Mouse (Mus musculus) layer of hippocampus, adult 2 months (tissue): ENCODE data around the gene 4933409G03Rik. TPM values are rescaled to one million over a fixed set of nuclear protein-coding genes. Genes with fewer than 3 reads are reported as not detected.
"Not testable (repeated sequence)": the region's sequence is repeated elsewhere in the genome, so short reads cannot be mapped to it uniquely, and the experiment has no call there.

ENCODE experiments used
- DNase-seq, 2 experiments: peaks; one replicate each; pipeline ENCODE4 v3.0.0; 2022; ENCODE audit warnings: low spot score in 2 of 2
- H3K27ac ChIP-seq: fragments of 200-600 bp; 2 replicates; pipeline ENCODE4 v1.8.1; 2022
- H3K4me3 ChIP-seq: fragments of 200-600 bp; 2 replicates; pipeline ENCODE4 v1.8.1; 2022; ENCODE audit warnings: mild to moderate bottlenecking
- CTCF ChIP-seq: fragments of 200-600 bp; conservative IDR thresholded peaks from 2 replicates; pipeline ENCODE4 v1.8.1; 2022; ENCODE audit warnings: antibody characterized with exemption, mild to moderate bottlenecking, moderate library complexity
- long read RNA-seq, 2 experiments: library from polyadenylated mRNA; stranded (forward); transcript quantifications; one replicate each; pipeline ENCODE4 v2.0.0; 2021; ENCODE audit warnings: borderline mapping rate in 2 of 2
- total RNA-seq, 2 experiments: library from RNA; stranded (reverse); gene quantifications; 2 replicates each; pipeline ENCODE4 v1.2.3; 2021

Gene 4933409G03Rik
- total RNA-seq = not detected
- long read RNA-seq, experiment 1 = 0 reads
- long read RNA-seq, experiment 2 = 0 reads

- TF ChIP-seq CTCF = no peak
- no peak within 1 kb of the TSS for H3K27ac ChIP-seq
- no peak for DNase-seq
- no peak within 1 kb of the TSS for H3K4me3 ChIP-seq
These were observed at the start of gene 4933409G03Rik for GRCm38 (mm10) chr2:68582113-68582512. 4933409G03Rik (plus strand) TSS chr2:68582413.

DNA sequence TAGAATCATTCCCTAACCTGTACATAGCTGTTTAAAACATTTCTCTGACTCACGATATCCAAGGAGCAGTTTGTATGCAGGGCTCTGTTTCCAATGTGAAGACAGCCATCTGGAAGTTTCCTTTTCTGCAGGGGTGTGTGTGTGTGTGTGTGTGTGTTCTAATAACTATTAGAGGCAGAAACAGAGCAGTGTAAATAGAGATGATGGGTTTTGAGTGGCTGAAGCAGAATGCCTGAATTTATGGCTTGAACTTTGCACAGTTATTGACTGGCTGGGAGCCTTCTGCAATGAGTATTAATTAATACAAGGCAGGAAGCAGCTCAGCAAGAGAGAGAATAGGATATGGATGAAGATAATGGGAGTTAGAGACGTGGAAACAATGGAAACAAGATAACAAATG, 38.0 kb upstream of the 4933409G03Rik start:
- TF ChIP-seq CTCF = no peak
- Histone ChIP-seq H3K4me3 (no peak overlapping the region), H3K27ac (no peak overlapping the region)
- DNase-seq = no peak

DNA sequence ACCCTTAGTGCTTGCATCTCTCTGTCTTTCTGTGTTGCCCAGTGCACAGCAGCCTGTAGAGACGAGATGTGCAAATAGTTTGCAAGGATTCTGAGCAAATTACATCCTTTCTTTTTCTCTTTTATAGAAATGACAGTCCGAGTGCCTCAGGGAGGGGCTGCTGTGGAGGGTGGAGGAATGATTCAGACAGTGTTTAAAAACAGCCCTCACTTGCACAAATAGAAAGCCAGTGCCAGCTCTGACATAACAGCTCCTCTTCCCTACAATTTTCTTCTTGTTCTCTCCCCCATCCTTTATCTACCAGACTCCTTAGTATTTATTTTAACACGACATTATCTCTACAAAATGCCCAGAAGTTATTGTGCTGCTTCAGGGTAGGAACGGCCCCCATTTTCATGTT, 21.4 kb upstream of the 4933409G03Rik start:
- DNase-seq = peak in 1 of 2 experiments; percentile 26

GRCm38 (mm10) chr2:68563331-68563730, 18.9 kb upstream of the 4933409G03Rik start:
- peak; percentile 85 for TF ChIP-seq CTCF
- H3K27ac ChIP-seq = no peak overlapping the region

More for the DNA sequence above, 21.4 kb upstream of the 4933409G03Rik start:
- no peak overlapping the region for H3K4me3 ChIP-seq
- TF ChIP-seq CTCF = no peak
- H3K27ac ChIP-seq = no peak overlapping the region

DNA sequence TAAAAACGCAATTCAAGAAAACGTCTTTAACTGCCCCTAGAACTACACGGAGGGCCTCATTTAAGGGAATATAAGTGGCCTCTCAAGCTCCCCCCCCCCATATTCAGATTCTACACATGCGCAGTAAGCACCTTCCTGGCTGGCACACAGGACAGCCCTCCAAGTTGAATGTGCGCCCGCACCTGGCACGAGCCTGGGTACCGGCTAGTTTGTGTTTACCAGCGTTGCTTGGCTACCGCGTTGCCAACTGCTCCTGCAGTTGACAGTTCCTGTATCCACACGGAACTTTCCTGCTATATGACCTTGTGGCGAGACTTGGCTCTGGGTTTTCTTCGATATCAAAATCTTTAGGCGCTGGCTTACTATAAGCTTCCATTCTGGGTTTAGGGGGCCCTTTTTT, 13.9 kb upstream of the 4933409G03Rik start:
- Histone ChIP-seq H3K4me3 (peak overlapping the region; percentile 34), H3K27ac (no peak overlapping the region)
- peak; percentile 38 to 51 for DNase-seq
- no peak for TF ChIP-seq CTCF

More at GRCm38 (mm10) chr2:68563331-68563730, 18.9 kb upstream of the 4933409G03Rik start:
- DNase-seq = peak; percentile 34 to 56
- H3K4me3 ChIP-seq = no peak overlapping the region

DNA sequence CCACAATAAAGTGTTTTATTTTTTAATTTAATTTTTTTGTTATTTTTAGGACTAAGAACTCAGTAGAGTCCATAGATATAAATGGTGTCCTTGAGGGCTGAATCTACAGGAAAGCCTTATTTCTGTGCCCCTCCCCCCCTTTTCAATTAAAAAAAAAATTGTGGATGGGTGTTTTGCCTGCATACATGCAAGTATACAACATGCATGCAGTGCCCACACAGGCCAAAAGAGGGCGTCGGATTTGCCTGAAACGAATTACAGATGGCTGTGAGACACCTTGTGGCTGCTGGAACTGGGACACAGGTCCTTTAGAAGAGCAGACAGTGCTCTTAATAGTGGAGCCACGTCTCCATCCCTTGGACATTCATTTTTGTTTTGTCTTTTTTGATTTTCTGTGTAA, 9.9 kb upstream of the 4933409G03Rik start:
- no peak for DNase-seq
- TF ChIP-seq CTCF = peak; percentile 61

DNA sequence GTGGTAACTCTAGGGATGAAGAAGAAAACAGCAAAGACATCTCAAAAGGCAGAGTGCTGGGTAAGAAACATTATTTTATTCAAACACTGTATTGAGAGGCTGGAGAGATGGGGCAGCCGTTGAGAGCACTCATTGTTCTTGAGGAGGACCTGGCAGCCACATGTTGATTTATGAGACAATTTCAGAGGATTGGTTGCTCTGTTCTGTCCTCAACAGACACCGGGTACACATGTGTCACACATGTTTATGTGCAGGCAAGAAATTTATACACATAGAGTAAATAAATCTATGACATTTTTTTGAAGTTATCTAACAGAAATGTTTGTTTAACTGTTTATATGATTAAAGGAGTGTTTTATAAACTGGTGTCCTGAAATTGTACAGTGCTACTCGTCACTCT, 10.6 kb downstream of the 4933409G03Rik start:
- no peak for DNase-seq
- Histone ChIP-seq H3K27ac (no peak overlapping the region), H3K4me3 (no peak overlapping the region)
- TF ChIP-seq CTCF = no peak

More for the DNA sequence above, 9.9 kb upstream of the 4933409G03Rik start:
- H3K4me3 ChIP-seq = no peak overlapping the region
- H3K27ac ChIP-seq = no peak overlapping the region

- not testable (repeated sequence) for DNase-seq, H3K27ac ChIP-seq, H3K4me3 ChIP-seq
These were observed 74.0 kb downstream of the 4933409G03Rik start, which contains the start of gene 4932414N04Rik for GRCm38 (mm10) chr2:68656186-68656585. 4932414N04Rik (plus strand) TSS chr2:68656486.

Other genes starting within 250 kb of the 4933409G03Rik start
- 10 to 100 TPM; 71.8 to 75.3 TPM for gene Stk39, start 110.1 kb upstream of the 4933409G03Rik start, total RNA-seq
- not detected for gene 4932414N04Rik, start 74.1 kb downstream of the 4933409G03Rik start, total RNA-seq